Mouse (Mus musculus) midbrain, embryonic 13.5 days (tissue): ENCODE data around the gene Tube1. TPM values are rescaled to one million over a fixed set of nuclear protein-coding genes. Genes with fewer than 3 reads are reported as not detected.
"Not testable (repeated sequence)": the region's sequence is repeated elsewhere in the genome, so short reads cannot be mapped to it uniquely, and the experiment has no call there.

ENCODE experiments used
- ATAC-seq: fragments of 200-750 bp; cut with Nextera tagmentation; 2 replicates; pipeline ENCODE4 v1.8.0; 2017; ENCODE audit warnings: mild to moderate bottlenecking, moderate TSS enrichment, moderate library complexity
- H3K27ac ChIP-seq: fragments of 300-500 bp; sonication (generic); 2 replicates; pipeline ENCODE4 v1.5.1; 2015; ENCODE audit warnings: inconsistent platforms, mild to moderate bottlenecking, moderate library complexity
- H3K27me3 ChIP-seq: fragments of 300-500 bp; sonication (generic); 2 replicates; pipeline ENCODE4 v1.6.1; 2015; ENCODE audit warnings: mild to moderate bottlenecking, inconsistent platforms
- H3K36me3 ChIP-seq: fragments of 300-500 bp; sonication (generic); 2 replicates; pipeline ENCODE4 v1.6.1; 2015; ENCODE audit warnings: mild to moderate bottlenecking, inconsistent platforms
- H3K4me1 ChIP-seq: fragments of 300-500 bp; sonication (generic); replicated peaks from 2 replicates; pipeline ENCODE4 v1.6.1; 2015; ENCODE audit warnings: inconsistent platforms
- H3K4me2 ChIP-seq: fragments of 300-500 bp; sonication (generic); replicated peaks from 2 replicates; pipeline ENCODE4 v1.6.1; 2015; ENCODE audit warnings: moderate library complexity, mild to moderate bottlenecking, inconsistent platforms
- H3K4me3 ChIP-seq: fragments of 300-500 bp; sonication (generic); replicated peaks from 2 replicates; pipeline ENCODE4 v1.5.1; 2015; ENCODE audit warnings: mild to moderate bottlenecking, inconsistent platforms
- H3K9ac ChIP-seq: fragments of 300-500 bp; sonication (generic); replicated peaks from 2 replicates; pipeline ENCODE4 v1.6.1; 2015; ENCODE audit warnings: mild to moderate bottlenecking, inconsistent platforms
- H3K9me3 ChIP-seq: fragments of 300-500 bp; sonication (generic); 2 replicates; pipeline ENCODE4 v1.6.1; 2016; ENCODE audit warnings: mild to moderate bottlenecking, inconsistent platforms
- WGBS: fragments of 180-500 bp; shearing (Covaris S2); methylation state at CpG from one replicate; pipeline ENCODE4 v1.1.7; 2015; 5-methylcytosine and 5-hydroxymethylcytosine counted together
- polyA plus RNA-seq: library from polyadenylated mRNA; unstranded; fragments of >200 nt; fragmentation: Nextera tagmentation; extraction: Ambion mirVana; gene quantifications from 2 replicates; pipeline ENCODE4 v1.2.1, GENCODE M21; 2015

Tube1 gene
- polyA plus RNA-seq, 1 experiment from 2014 or later, result 10.6 TPM

DNA sequence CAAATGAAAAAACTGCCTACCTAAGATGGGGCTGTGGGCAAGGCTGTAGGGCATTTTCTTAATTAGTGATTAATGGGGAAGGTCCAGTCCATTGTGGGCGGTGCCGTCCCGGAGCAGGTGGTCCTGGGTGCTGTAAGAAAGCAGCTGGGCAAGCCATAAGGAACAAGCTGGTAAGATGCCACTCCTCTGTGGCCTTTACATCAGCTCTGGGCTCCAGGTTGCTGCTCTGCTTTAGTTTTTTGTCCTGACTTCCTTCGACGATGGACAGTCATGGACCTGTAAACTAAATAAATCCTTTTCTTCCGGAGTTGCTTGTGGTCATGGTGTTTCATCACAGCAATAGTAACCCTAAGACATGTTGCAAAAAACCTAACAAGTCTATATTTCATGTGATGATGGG is 36.9 kb downstream of the Tube1 start:
- H3K4me2 ChIP-seq, result peak overlapping the region; percentile 63
- H3K27me3 ChIP-seq, result peaks cover 6% of the 10 kb centered on the region; the same call in 1 of the 2 replicates
- no peaks in the 10 kb centered on the region for H3K9me3 ChIP-seq
- WGBS, result 12% methylated on average over 6 of the region's 6 CpGs
- H3K36me3 ChIP-seq, result no peaks in the 10 kb centered on the region
- 0 out of 2 replicates have a peak overlapping the region, but pooled peaks have one; percentile 25 for H3K27ac ChIP-seq
- peak; percentile 15 for ATAC-seq
- no peak overlapping the region for H3K4me3 ChIP-seq
- H3K4me1 ChIP-seq, result peaks cover 41% of the 10 kb centered on the region
- H3K9ac ChIP-seq, result no peak overlapping the region; the same call in 1 of the 2 replicates

- WGBS, result under 1% methylated on average over 19 of the region's 19 CpGs
- Histone ChIP-seq H3K9me3 (no peaks in the 10 kb centered on the region), H3K4me1 (peaks cover 36% of the 10 kb centered on the region)
These were observed 37.4 kb downstream of the Tube1 start for GRCm38 (mm10) chr10:39171134-39171533.

DNA sequence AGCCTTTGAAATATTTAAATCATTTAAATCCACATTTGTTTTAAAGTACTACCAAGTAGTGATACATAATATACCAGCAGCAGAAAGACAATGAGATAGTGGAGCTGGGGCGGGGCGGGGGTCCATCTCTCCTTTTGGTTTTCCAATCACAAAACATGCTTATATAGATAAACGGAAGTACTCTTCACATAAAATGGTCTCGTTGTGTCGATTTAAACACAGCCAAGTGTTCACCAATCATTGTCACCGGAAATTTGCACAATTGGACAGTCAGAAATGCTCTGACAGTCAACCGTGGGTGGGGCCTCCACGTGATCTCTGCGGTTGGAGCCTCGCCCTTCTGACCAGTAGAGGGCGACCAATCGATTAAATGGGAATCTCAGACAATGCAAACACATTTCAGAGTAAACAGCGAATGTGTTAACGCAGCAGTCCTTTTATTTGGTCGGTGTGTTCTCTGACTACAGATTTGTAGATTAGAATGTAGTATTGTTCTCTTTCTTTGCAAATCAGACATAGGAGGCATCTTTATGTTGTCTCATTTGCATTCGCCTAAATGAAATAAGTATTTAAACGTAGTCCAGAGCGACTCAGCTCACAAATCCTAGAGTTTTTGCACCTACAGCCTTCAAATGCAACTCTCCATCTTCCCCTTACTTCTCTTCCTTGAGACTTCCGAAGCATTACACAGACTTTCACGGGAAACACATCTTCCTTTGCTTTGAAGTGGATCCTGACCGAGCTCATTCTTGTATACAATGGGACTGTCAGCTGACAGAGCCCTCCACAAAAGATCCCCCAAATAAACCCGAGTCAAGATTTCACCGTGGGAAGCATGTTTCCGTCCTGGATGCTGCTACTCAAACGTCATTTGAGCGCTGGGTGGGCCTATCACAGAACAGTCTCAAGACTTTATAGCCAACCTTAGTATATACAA is 38.1 kb downstream of the Tube1 start:
- WGBS, result 7% methylated on average over 26 of the region's 26 CpGs
- Histone ChIP-seq H3K27me3 (peaks cover 6% of the 10 kb centered on the region; the same call in 1 of the 2 replicates), H3K36me3 (no peaks in the 10 kb centered on the region), H3K9me3 (no peaks in the 10 kb centered on the region), H3K27ac (peak overlapping the region; percentile 96), H3K4me2 (peak overlapping the region; percentile 63), H3K4me1 (peaks cover 30% of the 10 kb centered on the region), H3K9ac (peak overlapping the region; percentile 70), H3K4me3 (peak overlapping the region; percentile 42)
- peak; percentile 84 for ATAC-seq

More at GRCm38 (mm10) chr10:39171134-39171533, 37.4 kb downstream of the Tube1 start:
- H3K27ac ChIP-seq, result peak overlapping the region; percentile 96
- peak overlapping the region; percentile 63 for H3K4me2 ChIP-seq
- H3K9ac ChIP-seq, result peak overlapping the region; percentile 70
- H3K36me3 ChIP-seq, result no peaks in the 10 kb centered on the region
- peak; percentile 93 for ATAC-seq
- peak overlapping the region; percentile 42 for H3K4me3 ChIP-seq
- H3K27me3 ChIP-seq, result peaks cover 6% of the 10 kb centered on the region; the same call in 1 of the 2 replicates

DNA sequence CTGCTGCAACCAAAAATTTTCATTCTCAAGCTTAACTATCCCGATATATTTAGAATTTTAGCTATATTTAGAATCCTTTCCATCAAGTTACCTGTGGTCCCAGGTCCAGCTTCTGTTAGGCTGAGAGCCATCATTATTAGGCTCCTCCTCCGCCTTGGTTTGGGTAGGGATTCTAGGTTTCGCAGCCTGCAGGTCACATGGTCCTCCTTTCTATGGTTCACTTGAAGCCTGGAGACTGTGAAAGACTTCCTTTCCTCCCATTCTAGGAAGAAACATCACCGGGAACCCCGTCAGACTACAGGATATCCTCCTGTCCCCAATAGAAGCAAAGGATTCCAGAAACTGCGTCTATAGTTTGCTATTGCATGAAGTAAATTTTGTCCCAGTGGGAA is 38.8 kb downstream of the Tube1 start:
- H3K4me3 ChIP-seq, result no peak overlapping the region
- WGBS, result 79% methylated on average over 6 of the region's 6 CpGs
- H3K9me3 ChIP-seq, result no peaks in the 10 kb centered on the region

GRCm38 (mm10) chr10:39173077-39173476 is 39.3 kb downstream of the Tube1 start:
- Histone ChIP-seq H3K36me3 (no peaks in the 10 kb centered on the region), H3K27ac (peak overlapping the region; percentile 96), H3K4me2 (no peak overlapping the region), H3K4me3 (no peak overlapping the region), H3K9ac (no peak overlapping the region), H3K4me1 (peaks cover 30% of the 10 kb centered on the region), H3K27me3 (peaks cover 4% of the 10 kb centered on the region; the same call in 1 of the 2 replicates), H3K9me3 (peaks cover 1% of the 10 kb centered on the region; the same call in 1 of the 2 replicates)
- 46% methylated on average over 13 of the region's 13 CpGs for WGBS
- no peak for ATAC-seq

More for the DNA sequence above, 38.8 kb downstream of the Tube1 start:
- peaks cover 4% of the 10 kb centered on the region; the same call in 1 of the 2 replicates for H3K27me3 ChIP-seq
- peak overlapping the region; percentile 96 for H3K27ac ChIP-seq
- no peak overlapping the region for H3K9ac ChIP-seq
- H3K36me3 ChIP-seq, result no peaks in the 10 kb centered on the region
- ATAC-seq, result no peak
- H3K4me1 ChIP-seq, result peaks cover 30% of the 10 kb centered on the region
- peak overlapping the region; percentile 63 for H3K4me2 ChIP-seq

- no peak for ATAC-seq
- peaks cover 4% of the 10 kb centered on the region for H3K9me3 ChIP-seq
- 91% methylated on average over 5 of the region's 5 CpGs for WGBS
These were observed 43.2 kb downstream of the Tube1 start for GRCm38 (mm10) chr10:39176981-39177380.

DNA sequence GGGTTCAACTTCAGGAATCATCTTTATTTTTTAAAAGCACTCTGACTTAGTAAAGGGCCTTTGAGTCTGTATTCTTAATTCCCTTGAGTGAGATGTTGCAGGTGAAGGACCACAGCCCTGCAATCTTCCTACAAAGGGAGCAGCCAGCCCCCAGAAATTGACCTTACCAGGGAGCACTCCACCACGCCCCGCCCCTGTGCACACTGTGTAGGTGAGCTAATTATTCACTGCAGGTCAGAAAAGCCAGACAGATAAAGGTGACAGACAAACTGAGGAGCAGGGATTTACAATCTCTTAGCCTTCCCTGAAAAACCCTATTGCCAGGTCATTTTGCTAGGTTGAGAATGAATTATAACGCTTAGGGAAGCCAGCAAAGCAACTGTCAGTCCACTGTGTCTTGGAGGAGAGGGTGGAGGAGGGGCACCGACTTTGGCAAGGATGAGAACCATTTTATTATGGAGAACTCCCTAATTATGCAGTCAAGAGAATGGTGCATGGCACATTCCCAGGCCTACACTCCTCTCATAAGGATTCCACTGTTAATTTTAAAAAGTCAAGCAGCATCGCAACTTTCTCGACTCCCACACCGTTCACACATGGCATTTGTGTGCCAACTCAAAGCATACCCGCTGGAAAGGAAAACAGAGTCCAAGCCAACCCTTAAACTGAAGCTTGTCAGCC is 51.2 kb downstream of the Tube1 start:
- whole genome bisulfite sequencing, result 83% methylated on average over 8 of the region's 8 CpGs
- no peak overlapping the region for H3K4me2 ChIP-seq
- H3K27me3 ChIP-seq, result no peaks in the 10 kb centered on the region
- H3K36me3 ChIP-seq, result no peaks in the 10 kb centered on the region
- H3K27ac ChIP-seq, result no peak overlapping the region
- no peak overlapping the region for H3K9ac ChIP-seq
- peaks cover 4% of the 10 kb centered on the region; the same call in 1 of the 2 replicates for H3K4me1 ChIP-seq
- H3K4me3 ChIP-seq, result no peak overlapping the region
- H3K9me3 ChIP-seq, result no peaks in the 10 kb centered on the region
- ATAC-seq, result no peak

More at GRCm38 (mm10) chr10:39176981-39177380, 43.2 kb downstream of the Tube1 start:
- Histone ChIP-seq H3K9ac (no peak overlapping the region), H3K36me3 (no peaks in the 10 kb centered on the region), H3K4me3 (no peak overlapping the region), H3K27ac (no peak overlapping the region), H3K4me1 (peaks cover 17% of the 10 kb centered on the region), H3K4me2 (no peak overlapping the region), H3K27me3 (no peaks in the 10 kb centered on the region)

GRCm38 (mm10) chr10:39185545-39185906 is 51.8 kb downstream of the Tube1 start:
- Histone ChIP-seq H3K27ac (no peak overlapping the region), H3K36me3 (no peaks in the 10 kb centered on the region), H3K9me3 (no peaks in the 10 kb centered on the region), H3K4me3 (no peak overlapping the region), H3K4me1 (peaks cover 4% of the 10 kb centered on the region; the same call in 1 of the 2 replicates), H3K27me3 (no peaks in the 10 kb centered on the region), H3K9ac (no peak overlapping the region), H3K4me2 (no peak overlapping the region)
- 82% methylated on average over 4 of the region's 4 CpGs for WGBS
- no peak for ATAC-seq

- H3K4me1 ChIP-seq, result no peaks in the 10 kb centered on the region
- H3K9ac ChIP-seq, result no peak overlapping the region
- H3K9me3 ChIP-seq, result no peaks in the 10 kb centered on the region
- WGBS, result 94% methylated on average over 3 of the region's 3 CpGs
- no peak for ATAC-seq
- no peaks in the 10 kb centered on the region for H3K27me3 ChIP-seq
- H3K27ac ChIP-seq, result no peak overlapping the region
- no peak overlapping the region for H3K4me3 ChIP-seq
- H3K36me3 ChIP-seq, result no peaks in the 10 kb centered on the region
- H3K4me2 ChIP-seq, result no peak overlapping the region
These were observed 58.9 kb downstream of the Tube1 start for GRCm38 (mm10) chr10:39192673-39193072.

DNA sequence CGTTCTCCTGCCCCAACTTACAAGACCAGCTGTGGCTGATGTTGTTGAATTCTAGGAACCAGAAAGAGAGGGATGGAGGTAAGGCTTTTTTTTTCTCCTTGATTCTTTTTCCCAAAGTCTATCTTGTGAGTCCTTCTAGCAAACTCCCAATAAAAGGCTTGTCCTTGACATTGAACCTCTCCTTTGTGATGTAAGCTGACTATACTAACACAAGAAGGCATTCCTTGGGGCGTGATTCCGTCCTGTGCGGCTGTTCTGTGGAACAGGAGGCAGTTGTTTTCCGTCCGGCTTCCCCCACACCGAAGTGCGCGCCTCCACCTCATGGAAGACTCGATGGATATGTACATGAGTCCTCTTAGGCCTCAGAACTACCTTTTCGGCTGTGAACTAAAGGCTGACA is 64.4 kb downstream of the Tube1 start:
- H3K4me2 ChIP-seq, H3K36me3 ChIP-seq, H3K9ac ChIP-seq, H3K27me3 ChIP-seq, ATAC-seq, H3K27ac ChIP-seq, H3K4me1 ChIP-seq, H3K4me3 ChIP-seq, H3K9me3 ChIP-seq: not testable (repeated sequence)
- 90% methylated on average over 11 of the region's 11 CpGs for WGBS
